ENCODE assay signal across 8 mouse cellular contexts in genomic region chr9:109003201-109003600, GRCm38 (mm10). TPM values are rescaled to one million over a fixed set of nuclear protein-coding genes. Genes with fewer than 3 reads are reported as not detected.
DNase-seq lines count a peak whose midpoint lies in the region; ATAC-seq and TF ChIP-seq lines count a peak whose summit lies in the region.

No protein-coding gene starts in this region.

- no peak overlapping the region for H3K27ac ChIP-seq in left cerebral cortex, adult 2 months

- no peak overlapping the region for H3K4me3 ChIP-seq in left cerebral cortex, adult 2 months

- ATAC-seq in cerebellum, adult (ENCODE audit: insufficient number of reproducible peaks, low FRiP score, low TSS enrichment): no peak

- intact Hi-C loops in left cerebral cortex, adult 2 months (cut with DNase I): loop anchor here (1.0 to 10.0 kb wide), 3 partner anchors 56 to 829 kb away; partner anchors contain the start of genes Nme6 and Trex1

- peak; percentile 68 to 77 for DNase-seq in cerebellum, postnatal 10 days
- DNase-seq in left cerebral cortex, adult 2 months (ENCODE audit: extremely low spot score in 1 of 2, low spot score in 2 of 2): peak in 1 of 2 experiments; percentile 62
- DNase-seq in left cerebral cortex, adult 11 months (ENCODE audit: low spot score): no peak
- peak; percentile 46 to 55 for DNase-seq in adrenal gland, postnatal 36 days
- peak; percentile 69 for DNase-seq in kidney, postnatal 10 days
- DNase-seq in retina, embryonic 14.5 days (ENCODE audit: low spot score): peak; percentile 70
- DNase-seq in layer of hippocampus, postnatal 14 days (ENCODE audit: low spot score in 2 of 2): no peak

- peak; percentile 82 for TF ChIP-seq CTCF in left cerebral cortex, adult 2 months (IDR thresholded peaks at IDR 0.05)

RNA-seq across cellular contexts. Expression of gene Pfkfb4, which starts 11.6 kb away (rescaled TPM):
- total RNA-seq in left cerebral cortex, adult 2 months (2021): 10 to 100 TPM; 15.8 to 17.7 TPM
- total RNA-seq in adrenal gland, postnatal 36 days (2021): 10 to 100 TPM in 1 of 2 experiments, 1 to 10 TPM in 1; 4.8 to 13.2 TPM
- 10 to 100 TPM; 13.7 to 17.8 TPM for total RNA-seq in layer of hippocampus, postnatal 14 days (2021)

RNA-seq across cellular contexts. Expression of gene Ucn2, which starts 17.4 kb away (rescaled TPM):
- under 1 TPM; 0.40 to 0.41 TPM for total RNA-seq in left cerebral cortex, adult 2 months (2021)
- total RNA-seq in adrenal gland, postnatal 36 days (2021): 1 to 10 TPM in 1 of 2 experiments, not detected in 1; 1.1 TPM
- total RNA-seq in layer of hippocampus, postnatal 14 days (2021): not detected

RNA-seq across cellular contexts. Expression of gene Shisa5, which starts 35.2 kb away (rescaled TPM):
- 10 to 100 TPM; 71.6 to 77.5 TPM for total RNA-seq in left cerebral cortex, adult 2 months (2021)
- 100 to 1,000 TPM; 122 to 128 TPM for total RNA-seq in adrenal gland, postnatal 36 days (2021)
- 10 to 100 TPM; 42.5 to 49.9 TPM for total RNA-seq in layer of hippocampus, postnatal 14 days (2021)

RNA-seq across cellular contexts. Expression of gene Col7a1, which starts 49.8 kb away (rescaled TPM):
- 1 to 10 TPM; 2.8 to 4.0 TPM for total RNA-seq in left cerebral cortex, adult 2 months (2021)
- total RNA-seq in adrenal gland, postnatal 36 days (2021): 1 to 10 TPM; 3.9 to 6.0 TPM
- total RNA-seq in layer of hippocampus, postnatal 14 days (2021): 1 to 10 TPM; 5.0 TPM

RNA-seq across cellular contexts. Expression of gene Trex1, which starts 56.3 kb away (rescaled TPM):
- 10 to 100 TPM; 11.7 to 15.3 TPM for total RNA-seq in left cerebral cortex, adult 2 months (2021)
- 10 to 100 TPM; 19.7 to 23.4 TPM for total RNA-seq in adrenal gland, postnatal 36 days (2021)
- 10 to 100 TPM in 1 of 2 experiments, 1 to 10 TPM in 1; 9.9 to 10.8 TPM for total RNA-seq in layer of hippocampus, postnatal 14 days (2021)

Comparison
In these comparisons a context has a peak if more than half of its experiments do, and no peak if none do; other contexts are left out.
1. DNase-seq: peak in cerebellum, postnatal 10 days (2 of 2), adrenal gland, postnatal 36 days (2 of 2), kidney, postnatal 10 days (single experiment) and retina, embryonic 14.5 days (single experiment); none in left cerebral cortex, adult 11 months (single experiment) and layer of hippocampus, postnatal 14 days (0 of 2).